10 mouse cellular contexts compared by ENCODE assay signal in the genomic region with DNA sequence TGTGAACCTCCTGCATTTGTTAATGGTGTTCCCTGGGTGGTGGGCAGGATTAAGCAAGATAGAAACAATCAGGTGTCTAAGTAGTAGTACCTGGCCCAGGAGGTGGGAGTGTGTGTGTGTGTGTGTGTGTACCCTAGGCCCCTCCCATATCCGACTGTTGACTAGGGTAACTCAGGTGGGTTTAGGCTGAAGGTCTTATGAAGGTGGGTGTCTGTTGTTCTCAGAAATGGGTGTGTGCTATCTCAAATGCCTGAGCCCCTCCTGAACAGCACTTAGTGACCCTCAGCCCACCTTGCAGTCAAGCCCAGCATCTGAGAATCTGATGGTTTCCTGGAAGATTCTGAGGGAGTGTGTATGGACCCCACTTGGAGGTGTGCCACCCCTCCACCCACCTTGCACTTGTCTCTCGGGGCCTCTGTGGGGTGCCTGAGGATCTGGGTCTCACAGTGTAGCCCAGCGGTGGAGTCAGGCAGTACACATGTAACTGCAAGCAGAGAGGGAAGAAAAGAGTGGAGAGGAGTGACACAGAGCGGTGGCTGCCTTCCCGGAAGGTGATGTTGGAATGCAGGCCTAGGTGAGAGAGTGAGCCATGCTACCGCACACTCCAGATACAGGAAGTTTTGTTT. TPM values are rescaled to one million over a fixed set of nuclear protein-coding genes. Genes with fewer than 3 reads are reported as not detected.
DNase-seq lines count a peak whose midpoint lies in the region; ATAC-seq and TF ChIP-seq lines count a peak whose summit lies in the region.
"Had no signal": no experiment of that assay in that cellular context is flagged by ENCODE, and none has a peak within 500 bp of the region (broad histone marks: within the 10 kb centered on the region; RNA-seq: fewer than 3 reads in every experiment).

No protein-coding gene starts in this region.

- peaks cover 13% of the 10 kb centered on the region; the same call in 1 of the 2 replicates for H3K36me3 ChIP-seq in heart, embryonic 12.5 days
- H3K36me3 ChIP-seq in midbrain, embryonic 16.5 days (ENCODE audit: control insufficient read depth, insufficient read depth, low read length), result 0 out of 2 replicates have a peak, but pooled peaks cover 3% of the 10 kb centered on the region
- peaks cover 6% of the 10 kb centered on the region for H3K36me3 ChIP-seq in midbrain, embryonic 14.5 days (ENCODE audit: control insufficient read depth, insufficient read depth, low read length)
- peaks cover 4% of the 10 kb centered on the region; the same call in 1 of the 2 replicates for H3K36me3 ChIP-seq in forebrain, postnatal 0 days (ENCODE audit: insufficient read depth)
- no peaks in the 10 kb centered on the region for H3K36me3 ChIP-seq in neural tube, embryonic 15.5 days

- DNase-seq in heart, postnatal 25 days (ENCODE audit: low spot score), result no peak
- no peak for DNase-seq in midbrain, embryonic 14.5 days
- DNase-seq in forebrain, postnatal 0 days, result no peak
- no peak for DNase-seq in urinary bladder, postnatal 14 days (ENCODE audit: low spot score)
- no peak for DNase-seq in testis, postnatal 14 days (ENCODE audit: low spot score)
- DNase-seq: layer of hippocampus, adult 9-11 months had no signal

- peak overlapping the region; percentile 47; the same call in 1 of the 2 replicates for H3K4me2 ChIP-seq in heart, embryonic 12.5 days
- H3K4me2 ChIP-seq in midbrain, embryonic 16.5 days (ENCODE audit: low read length), result no peak overlapping the region
- H3K4me2 ChIP-seq in midbrain, embryonic 14.5 days (ENCODE audit: low read length), result no peak overlapping the region
- H3K4me2 ChIP-seq in forebrain, postnatal 0 days (ENCODE audit: low read depth), result no peak overlapping the region
- no peak overlapping the region for H3K4me2 ChIP-seq in neural tube, embryonic 15.5 days

- no peak for ATAC-seq in heart, embryonic 12.5 days (ENCODE audit: insufficient number of reproducible peaks, low FRiP score)
- no peak for ATAC-seq in midbrain, embryonic 16.5 days
- ATAC-seq in midbrain, embryonic 14.5 days (ENCODE audit: low FRiP score, low TSS enrichment), result no peak
- ATAC-seq in forebrain, postnatal 0 days, result no peak
- ATAC-seq in neural tube, embryonic 15.5 days (ENCODE audit: low FRiP score), result no peak

- H3K9ac ChIP-seq in heart, embryonic 12.5 days, result peak overlapping the region; percentile 69
- no peak overlapping the region for H3K9ac ChIP-seq in midbrain, embryonic 16.5 days (ENCODE audit: low read depth, low read length)
- H3K9ac ChIP-seq in midbrain, embryonic 14.5 days (replicated peaks; ENCODE audit: low read length), result no peak overlapping the region
- no peak overlapping the region for H3K9ac ChIP-seq in forebrain, postnatal 0 days
- no peak overlapping the region for H3K9ac ChIP-seq in neural tube, embryonic 15.5 days (replicated peaks)

- TF ChIP-seq CTCF in forebrain, postnatal 0 days (IDR thresholded peaks at IDR 0.05; ENCODE audit: low read depth), result no peak

- peak overlapping the region; percentile 99 for H3K27ac ChIP-seq in heart, embryonic 12.5 days (ENCODE audit: poor library complexity, severe bottlenecking)
- H3K27ac ChIP-seq in midbrain, embryonic 16.5 days (ENCODE audit: low read length), result peak overlapping the region; percentile 29
- no peak overlapping the region; the same call in 1 of the 2 replicates for H3K27ac ChIP-seq in midbrain, embryonic 14.5 days (replicated peaks; ENCODE audit: low read depth, low read length)
- peak overlapping the region; percentile 50; the same call in 1 of the 2 replicates for H3K27ac ChIP-seq in forebrain, postnatal 0 days (ENCODE audit: low read depth, low read length)
- peak overlapping the region; percentile 18 for H3K27ac ChIP-seq in neural tube, embryonic 15.5 days (replicated peaks)

- 79% methylated on average over 6 of the region's 6 CpGs for WGBS in heart, embryonic 12.5 days
- 87% methylated on average over 6 of the region's 6 CpGs for WGBS in midbrain, embryonic 16.5 days
- 84% methylated on average over 6 of the region's 6 CpGs for WGBS in midbrain, embryonic 14.5 days
- WGBS in forebrain, postnatal 0 days, result 81% methylated on average over 6 of the region's 6 CpGs
- 84% methylated on average over 6 of the region's 6 CpGs for WGBS in neural tube, embryonic 15.5 days

- no peak overlapping the region for H3K4me3 ChIP-seq in heart, embryonic 12.5 days
- H3K4me3 ChIP-seq in midbrain, embryonic 16.5 days (ENCODE audit: low read depth, low read length), result no peak overlapping the region
- no peak overlapping the region for H3K4me3 ChIP-seq in midbrain, embryonic 14.5 days (replicated peaks; ENCODE audit: low read depth, low read length)
- no peak overlapping the region for H3K4me3 ChIP-seq in forebrain, postnatal 0 days (ENCODE audit: low read depth, low read length)
- H3K4me3 ChIP-seq in neural tube, embryonic 15.5 days (replicated peaks), result no peak overlapping the region

- H3K9me3 ChIP-seq in heart, embryonic 12.5 days (replicated peaks), result no peaks in the 10 kb centered on the region
- no peaks in the 10 kb centered on the region for H3K9me3 ChIP-seq in midbrain, embryonic 16.5 days (replicated peaks; ENCODE audit: control insufficient read depth, low read length, poor library complexity, severe bottlenecking)
- no peaks in the 10 kb centered on the region for H3K9me3 ChIP-seq in midbrain, embryonic 14.5 days (ENCODE audit: control insufficient read depth, low read length)
- H3K9me3 ChIP-seq in forebrain, postnatal 0 days (ENCODE audit: low read length), result no peaks in the 10 kb centered on the region
- H3K9me3 ChIP-seq in neural tube, embryonic 15.5 days (replicated peaks), result no peaks in the 10 kb centered on the region
- H3K9me3 ChIP-seq: G1E had no signal

- intact Hi-C loops in heart, postnatal 25 days (cut with DNase I), result loop anchor here (2.0 kb wide), 2 partner anchors 88 to 130 kb away; no protein-coding TSS in a partner anchor

- no peaks in the 10 kb centered on the region for H3K27me3 ChIP-seq in heart, embryonic 12.5 days (replicated peaks)
- no peaks in the 10 kb centered on the region for H3K27me3 ChIP-seq in midbrain, embryonic 16.5 days (ENCODE audit: control insufficient read depth, insufficient read depth, low read depth, low read length)
- no peaks in the 10 kb centered on the region for H3K27me3 ChIP-seq in midbrain, embryonic 14.5 days (ENCODE audit: control insufficient read depth, insufficient read depth, low read length)
- H3K27me3 ChIP-seq in forebrain, postnatal 0 days (ENCODE audit: insufficient read depth, low read length), result no peaks in the 10 kb centered on the region
- no peaks in the 10 kb centered on the region for H3K27me3 ChIP-seq in neural tube, embryonic 15.5 days (replicated peaks)

- H3K4me1 ChIP-seq in heart, embryonic 12.5 days (replicated peaks), result peaks cover 69% of the 10 kb centered on the region
- H3K4me1 ChIP-seq in midbrain, embryonic 16.5 days (ENCODE audit: control insufficient read depth, insufficient read depth, low read length), result peaks cover 14% of the 10 kb centered on the region
- peaks cover 4% of the 10 kb centered on the region for H3K4me1 ChIP-seq in midbrain, embryonic 14.5 days (ENCODE audit: control insufficient read depth, insufficient read depth, low read length)
- peaks cover 11% of the 10 kb centered on the region; the same call in 1 of the 2 replicates for H3K4me1 ChIP-seq in forebrain, postnatal 0 days (ENCODE audit: insufficient read depth)
- H3K4me1 ChIP-seq in neural tube, embryonic 15.5 days, result peaks cover 46% of the 10 kb centered on the region

RNA-seq across cellular contexts. Expression of gene Dusp1, which starts 35.0 kb away (rescaled TPM):
- polyA plus RNA-seq in heart, embryonic 12.5 days (2016; fragmentation: Nextera tagmentation; extraction: Ambion mirVana), result 36.2 and 38.7 TPM in 2 replicates
- total RNA-seq in heart, postnatal 25 days (2021), result 10 to 100 TPM; 44.8 to 66.4 TPM
- polyA plus RNA-seq in midbrain, embryonic 16.5 days (2015; fragmentation: Nextera tagmentation; extraction: Ambion mirVana), result 33.4 and 35.1 TPM in 2 replicates
- 44.2 and 45.8 TPM in 2 replicates for polyA plus RNA-seq in midbrain, embryonic 14.5 days (2014; fragmentation: Nextera tagmentation; extraction: Ambion mirVana)
- 32.7 and 41.0 TPM in 2 replicates for total RNA-seq in forebrain, postnatal 0 days (2014; rRNA removed)
- 36.0 and 38.5 TPM in 2 replicates for polyA plus RNA-seq in forebrain, postnatal 0 days (2015; fragmentation: Nextera tagmentation; extraction: Ambion mirVana)
- 25.0 and 25.8 TPM in 2 replicates for polyA plus RNA-seq in neural tube, embryonic 15.5 days (2015; fragmentation: Nextera tagmentation; extraction: Ambion mirVana)

RNA-seq across cellular contexts. Expression of gene Ergic1, which starts 35.7 kb away (rescaled TPM):
- 115 and 121 TPM in 2 replicates for polyA plus RNA-seq in heart, embryonic 12.5 days (2016; fragmentation: Nextera tagmentation; extraction: Ambion mirVana)
- total RNA-seq in heart, postnatal 25 days (2021), result 10 to 100 TPM; 54.2 to 58.4 TPM
- 102 and 103 TPM in 2 replicates for polyA plus RNA-seq in midbrain, embryonic 16.5 days (2015; fragmentation: Nextera tagmentation; extraction: Ambion mirVana)
- polyA plus RNA-seq in midbrain, embryonic 14.5 days (2014; fragmentation: Nextera tagmentation; extraction: Ambion mirVana), result 117 and 129 TPM in 2 replicates
- 137 and 186 TPM in 2 replicates for total RNA-seq in forebrain, postnatal 0 days (2014; rRNA removed)
- 103 and 106 TPM in 2 replicates for polyA plus RNA-seq in forebrain, postnatal 0 days (2015; fragmentation: Nextera tagmentation; extraction: Ambion mirVana)
- polyA plus RNA-seq in neural tube, embryonic 15.5 days (2015; fragmentation: Nextera tagmentation; extraction: Ambion mirVana), result 89.7 and 101 TPM in 2 replicates
